Mouse (Mus musculus) intestine, embryonic 16.5 days (tissue): ENCODE results near the gene Pola2. TPM values are rescaled to one million over a fixed set of nuclear protein-coding genes. Genes with fewer than 3 reads are reported as not detected.

Source experiments
- ATAC-seq: fragments of 200-750 bp; cut with Nextera tagmentation; 2 replicates; pipeline ENCODE4 v1.8.0; 2017; ENCODE audit warnings: moderate TSS enrichment, moderate library complexity
- H3K27ac ChIP-seq: fragments of 300-500 bp; sonication (generic); 2 replicates; pipeline ENCODE4 v1.5.1; 2014; ENCODE audit warnings: mild to moderate bottlenecking, low read length
- H3K27me3 ChIP-seq: fragments of 300-500 bp; sonication (generic); replicated peaks from 2 replicates; pipeline ENCODE4 v1.6.1; 2014; ENCODE audit warnings: low read length, control low read depth, mixed read lengths; ENCODE audit not compliant: control insufficient read depth, insufficient read depth
- H3K36me3 ChIP-seq: fragments of 300-500 bp; sonication (generic); 2 replicates; pipeline ENCODE4 v1.6.1; 2014; ENCODE audit warnings: low read length, control low read depth; ENCODE audit not compliant: control insufficient read depth, insufficient read depth
- H3K4me1 ChIP-seq: fragments of 300-500 bp; sonication (generic); 2 replicates; pipeline ENCODE4 v1.6.1; 2014; ENCODE audit warnings: low read length, control low read depth, mixed read lengths; ENCODE audit not compliant: control insufficient read depth, insufficient read depth
- H3K4me2 ChIP-seq: fragments of 300-500 bp; sonication (generic); 2 replicates; pipeline ENCODE4 v1.6.1; 2014; ENCODE audit warnings: low read depth, low read length, control low read depth
- H3K4me3 ChIP-seq: fragments of 300-500 bp; sonication (generic); 2 replicates; pipeline ENCODE4 v1.5.1; 2014; ENCODE audit warnings: mild to moderate bottlenecking, low read length
- H3K9ac ChIP-seq: fragments of 300-500 bp; sonication (generic); 2 replicates; pipeline ENCODE4 v1.6.1; 2014; ENCODE audit warnings: low read depth, low read length
- H3K9me3 ChIP-seq: fragments of 300-500 bp; sonication (generic); 2 replicates; pipeline ENCODE4 v1.6.1; 2016; ENCODE audit warnings: low read length, control low read depth; ENCODE audit not compliant: control insufficient read depth
- WGBS: fragments of 180-500 bp; shearing (Covaris S2); extraction: QIAGEN DNeasy Blood & Tissue Kit; methylation state at CpG from one replicate; pipeline ENCODE4 v1.1.7; 2014; 5-methylcytosine and 5-hydroxymethylcytosine counted together
- polyA plus RNA-seq: library from polyadenylated mRNA; unstranded; fragments of >200 nt; fragmentation: Nextera tagmentation; extraction: Ambion mirVana; gene quantifications from 2 replicates; pipeline ENCODE4 v1.2.1, GENCODE M21; 2015

Gene Pola2
- polyA plus RNA-seq, 1 experiment from 2014 or later = 61.7 TPM

- 72% methylated on average over 1 of the region's 1 CpGs for WGBS
- H3K36me3 ChIP-seq = no peaks in the 10 kb centered on the region
- no peak overlapping the region for H3K9ac ChIP-seq
- no peak overlapping the region for H3K27ac ChIP-seq
- peaks cover 20% of the 10 kb centered on the region for H3K4me1 ChIP-seq
- no peak for ATAC-seq
- no peak overlapping the region for H3K4me3 ChIP-seq
- H3K4me2 ChIP-seq = no peak overlapping the region
- H3K27me3 ChIP-seq = no peaks in the 10 kb centered on the region
- no peaks in the 10 kb centered on the region for H3K9me3 ChIP-seq
Measured at GRCm38 (mm10) chr19:5990921-5991320, 26.9 kb upstream of the Pola2 start.

DNA sequence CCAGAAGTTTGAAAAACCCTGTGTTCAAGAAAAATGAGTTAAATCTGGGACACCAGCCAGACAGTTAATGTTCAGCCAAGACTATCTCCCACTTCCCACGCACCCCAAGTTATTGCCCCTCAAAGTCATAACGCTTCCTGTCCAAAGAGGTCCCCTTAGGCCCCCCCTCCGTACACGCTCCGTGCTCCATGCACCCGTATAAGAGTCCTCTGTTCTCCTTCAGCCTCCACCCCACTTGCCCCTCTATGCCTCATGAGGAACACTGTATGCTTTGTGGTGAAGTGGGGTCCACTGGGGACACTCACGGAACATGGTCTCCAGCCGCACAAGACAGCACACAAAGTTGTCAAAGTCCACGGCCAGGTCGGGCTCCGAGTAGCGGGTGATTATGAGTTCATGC, 26.0 kb upstream of the Pola2 start:
- Histone ChIP-seq H3K27me3 (no peaks in the 10 kb centered on the region), H3K4me3 (no peak overlapping the region), H3K9me3 (no peaks in the 10 kb centered on the region), H3K36me3 (no peaks in the 10 kb centered on the region), H3K4me2 (no peak overlapping the region), H3K9ac (peak overlapping the region; percentile 19; the same call in 1 of the 2 replicates), H3K4me1 (peaks cover 20% of the 10 kb centered on the region), H3K27ac (peak overlapping the region; percentile 61; the same call in 1 of the 2 replicates)
- WGBS = 75% methylated on average over 12 of the region's 12 CpGs
- peak; percentile 50 for ATAC-seq

DNA sequence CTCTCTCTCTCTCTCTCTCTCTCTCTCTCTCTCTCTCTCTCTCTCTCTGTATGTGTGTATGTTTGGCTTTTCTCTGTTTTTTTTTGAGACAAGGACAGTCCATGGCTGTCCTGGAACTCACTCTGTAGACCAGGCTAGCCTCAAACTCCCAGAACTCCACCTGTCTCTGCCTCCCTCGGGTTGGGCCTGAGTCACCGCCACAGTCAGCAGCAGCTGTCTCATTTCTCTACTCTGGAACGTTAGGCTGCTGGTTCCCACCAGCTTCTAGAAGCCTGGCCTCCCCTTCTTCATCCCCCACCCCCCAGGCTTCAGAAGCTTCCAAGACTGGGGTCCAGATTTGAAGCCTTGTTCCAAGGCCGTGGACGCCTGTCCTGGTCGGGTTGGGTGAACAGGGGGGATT, 25.6 kb upstream of the Pola2 start:
- H3K9ac ChIP-seq = peak overlapping the region; percentile 19; the same call in 1 of the 2 replicates
- H3K27me3 ChIP-seq = no peaks in the 10 kb centered on the region
- H3K4me3 ChIP-seq = no peak overlapping the region
- no peak overlapping the region; the same call in 1 of the 2 replicates for H3K4me2 ChIP-seq
- WGBS = 46% methylated on average over 6 of the region's 6 CpGs
- peak overlapping the region; percentile 61; the same call in 1 of the 2 replicates for H3K27ac ChIP-seq
- H3K36me3 ChIP-seq = no peaks in the 10 kb centered on the region
- H3K4me1 ChIP-seq = peaks cover 20% of the 10 kb centered on the region
- peak; percentile 21; the same call in 1 of the 2 replicates for ATAC-seq
- no peaks in the 10 kb centered on the region for H3K9me3 ChIP-seq

GRCm38 (mm10) chr19:5988815-5989452, 24.9 kb upstream of the Pola2 start:
- no peaks in the 10 kb centered on the region for H3K9me3 ChIP-seq
- WGBS = 8% methylated on average over 13 of the region's 13 CpGs
- H3K9ac ChIP-seq = peak overlapping the region; percentile 19
- no peak overlapping the region for H3K4me3 ChIP-seq
- ATAC-seq = peak; percentile 73
- peak overlapping the region; percentile 24; the same call in 1 of the 2 replicates for H3K4me2 ChIP-seq
- no peaks in the 10 kb centered on the region for H3K27me3 ChIP-seq
- peak overlapping the region; percentile 33; the same call in 1 of the 2 replicates for H3K27ac ChIP-seq
- H3K4me1 ChIP-seq = peaks cover 20% of the 10 kb centered on the region
- no peaks in the 10 kb centered on the region for H3K36me3 ChIP-seq

GRCm38 (mm10) chr19:5988027-5988814, 24.2 kb upstream of the Pola2 start:
- peaks cover 20% of the 10 kb centered on the region for H3K4me1 ChIP-seq
- no peaks in the 10 kb centered on the region for H3K27me3 ChIP-seq
- no peak overlapping the region for H3K4me3 ChIP-seq
- H3K9me3 ChIP-seq = no peaks in the 10 kb centered on the region
- 52% methylated on average over 5 of the region's 5 CpGs for WGBS
- H3K36me3 ChIP-seq = no peaks in the 10 kb centered on the region
- peak overlapping the region; percentile 23 for H3K9ac ChIP-seq
- no peak overlapping the region for H3K4me2 ChIP-seq
- H3K27ac ChIP-seq = no peak overlapping the region
- ATAC-seq = peak; percentile 14

DNA sequence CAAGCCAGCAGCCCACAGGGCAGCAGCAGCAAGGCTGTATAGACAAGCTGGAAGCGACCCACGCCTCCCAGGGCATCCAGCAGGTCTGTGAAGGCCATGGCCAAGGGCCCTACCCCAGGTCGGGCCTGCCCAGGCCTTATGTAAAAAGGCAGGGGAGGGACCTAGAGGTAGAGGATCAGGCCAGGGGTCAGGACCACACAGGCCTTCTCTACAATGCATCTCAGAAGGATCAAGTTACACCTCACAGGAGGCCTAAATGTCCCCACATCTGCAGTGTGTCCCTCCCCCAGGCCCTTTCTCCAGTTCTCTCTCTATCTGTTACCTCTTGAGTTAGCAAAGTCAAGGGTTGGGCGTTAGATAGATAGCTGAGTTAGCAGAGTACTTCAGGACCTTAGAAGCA, 22.0 kb upstream of the Pola2 start, which contains the start of gene Slc22a20:
Gene Slc22a20 (minus strand): TSS at position 101 of the 400 bp plus-strand sequence.
- peaks cover 20% of the 10 kb centered on the region for H3K4me1 ChIP-seq
- no peak within 1 kb of the TSS for H3K9ac ChIP-seq
- no peak within 1 kb of the TSS for H3K4me3 ChIP-seq
- H3K36me3 ChIP-seq = no peaks in the 10 kb centered on the region
- H3K4me2 ChIP-seq = no peak within 1 kb of the TSS
- WGBS = 57% methylated on average over 4 of the region's 4 CpGs
- H3K9me3 ChIP-seq = no peaks in the 10 kb centered on the region
- H3K27ac ChIP-seq = no peak within 1 kb of the TSS
- no peak for ATAC-seq
- H3K27me3 ChIP-seq = no peaks in the 10 kb centered on the region

- no peak overlapping the region for H3K4me2 ChIP-seq
- no peaks in the 10 kb centered on the region for H3K9me3 ChIP-seq
- no peaks in the 10 kb centered on the region for H3K36me3 ChIP-seq
- WGBS = 84% methylated on average over 9 of the region's 9 CpGs
- no peak for ATAC-seq
- H3K27me3 ChIP-seq = no peaks in the 10 kb centered on the region
- H3K4me3 ChIP-seq = no peak overlapping the region
- H3K27ac ChIP-seq = no peak overlapping the region
- H3K4me1 ChIP-seq = no peaks in the 10 kb centered on the region
- no peak overlapping the region for H3K9ac ChIP-seq
Measured at GRCm38 (mm10) chr19:5980477-5980876, 16.5 kb upstream of the Pola2 start.

- no peak for ATAC-seq
- Histone ChIP-seq H3K4me3 (no peak overlapping the region), H3K9ac (no peak overlapping the region), H3K4me1 (no peaks in the 10 kb centered on the region), H3K4me2 (no peak overlapping the region), H3K27ac (no peak overlapping the region), H3K36me3 (no peaks in the 10 kb centered on the region), H3K9me3 (no peaks in the 10 kb centered on the region), H3K27me3 (no peaks in the 10 kb centered on the region)
- WGBS = 88% methylated on average over 3 of the region's 3 CpGs
Measured at GRCm38 (mm10) chr19:5977717-5978116, 13.7 kb upstream of the Pola2 start.

DNA sequence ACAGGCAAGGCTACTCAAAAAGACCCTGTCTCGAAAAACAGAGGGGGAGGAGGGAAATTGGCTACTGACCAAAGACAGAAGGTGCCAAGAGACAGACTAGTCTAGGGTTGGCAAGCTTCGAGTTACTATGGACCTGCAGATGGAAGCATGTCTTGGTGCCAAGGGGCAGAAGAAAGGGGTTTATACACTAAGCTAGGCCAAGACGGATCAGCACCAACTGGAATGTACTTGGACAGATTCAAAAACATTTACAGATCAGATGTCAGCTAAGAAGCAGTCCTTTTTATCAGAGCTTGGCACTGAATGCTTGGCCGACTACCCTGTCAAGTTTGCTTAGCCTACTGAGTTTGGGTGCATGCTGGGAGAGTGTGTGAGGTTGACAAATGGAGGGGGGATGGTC, 11.7 kb upstream of the Pola2 start:
- Histone ChIP-seq H3K4me2 (no peak overlapping the region), H3K4me1 (no peaks in the 10 kb centered on the region), H3K9ac (no peak overlapping the region), H3K27ac (no peak overlapping the region), H3K9me3 (no peaks in the 10 kb centered on the region), H3K36me3 (no peaks in the 10 kb centered on the region), H3K4me3 (no peak overlapping the region), H3K27me3 (no peaks in the 10 kb centered on the region)
- no peak for ATAC-seq
- WGBS = 75% methylated on average over 4 of the region's 4 CpGs
